Mouse (Mus musculus) forebrain, postnatal 0 days (tissue): ENCODE measurements at regions not wholly inside any gene's neighbourhood (a gene's known extent, or its start where the extent isn't known, plus 50 kb on each side); places are given as distances from the start of the nearest gene placed in this dataset.

Experiments used
- ATAC-seq: fragments of 200-750 bp; cut with Nextera tagmentation; 2 replicates; pipeline ENCODE4 v1.8.0; 2017; ENCODE audit warnings: mild to moderate bottlenecking, moderate library complexity
- DNase-seq: peaks from one replicate; pipeline ENCODE4 v3.0.0-alpha.2; 2015
- H3K27ac ChIP-seq: fragments of 300-500 bp; sonication (generic); 2 replicates; pipeline ENCODE4 v1.5.1; 2014; ENCODE audit warnings: low read depth, mild to moderate bottlenecking, antibody characterized with exemption, low read length, moderate library complexity, mixed read lengths
- H3K27me3 ChIP-seq: fragments of 300-500 bp; sonication (generic); 2 replicates; pipeline ENCODE4 v1.6.1; 2014; ENCODE audit warnings: mild to moderate bottlenecking, low read length, mixed read lengths; ENCODE audit not compliant: insufficient read depth
- H3K36me3 ChIP-seq: fragments of 300-500 bp; sonication (generic); 2 replicates; pipeline ENCODE4 v1.6.1; 2014; ENCODE audit warnings: mild to moderate bottlenecking, moderate library complexity; ENCODE audit not compliant: insufficient read depth
- H3K4me1 ChIP-seq: fragments of 300-500 bp; sonication (generic); 2 replicates; pipeline ENCODE4 v1.6.1; 2014; ENCODE audit warnings: antibody characterized with exemption; ENCODE audit not compliant: insufficient read depth
- H3K4me2 ChIP-seq: fragments of 300-500 bp; sonication (generic); 2 replicates; pipeline ENCODE4 v1.6.1; 2014; ENCODE audit warnings: low read depth, mild to moderate bottlenecking, moderate library complexity
- H3K4me3 ChIP-seq: fragments of 300-500 bp; sonication (generic); 2 replicates; pipeline ENCODE4 v1.5.1; 2014; ENCODE audit warnings: low read depth, low read length, mixed read lengths
- H3K9ac ChIP-seq: fragments of 300-500 bp; sonication (generic); 2 replicates; pipeline ENCODE4 v1.6.1; 2014; ENCODE audit warnings: mild to moderate bottlenecking
- H3K9me3 ChIP-seq: fragments of 300-500 bp; sonication (generic); 2 replicates; pipeline ENCODE4 v1.6.1; 2016; ENCODE audit warnings: low read length
- CTCF ChIP-seq: sonication (generic); IDR thresholded peaks from 2 replicates; pipeline ENCODE4 v1.5.1; 2016; ENCODE audit warnings: antibody characterized with exemption, control low read depth, low read depth
- WGBS: fragments of 180-500 bp; shearing (Covaris S2); extraction: QIAGEN DNeasy Blood & Tissue Kit; methylation state at CpG from one replicate; pipeline ENCODE4 v1.1.7; 2014; 5-methylcytosine and 5-hydroxymethylcytosine counted together

DNA sequence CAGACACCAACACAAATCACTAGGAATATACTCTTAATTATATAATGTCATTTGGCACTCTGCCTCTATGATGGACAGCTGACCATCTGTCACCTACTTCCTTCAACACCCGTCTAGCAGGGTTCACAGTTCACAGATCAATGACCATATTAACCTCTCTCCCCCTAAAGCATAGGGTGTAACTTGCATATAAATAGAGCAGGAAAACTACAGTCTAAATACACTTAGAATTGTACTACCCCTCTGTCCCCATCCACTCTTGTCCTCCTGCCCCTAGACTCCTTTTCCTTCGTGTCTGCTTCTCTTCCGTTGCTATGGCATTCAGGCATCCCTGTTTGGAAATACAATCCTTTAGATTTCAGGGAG, 181.6 kb downstream of the Atp6ap1l start:
- WGBS: 52% methylated on average over 3 of the region's 3 CpGs
- no peak for DNase-seq
- Histone ChIP-seq H3K36me3 (no peaks in the 10 kb centered on the region), H3K4me2 (no peak overlapping the region), H3K9me3 (no peaks in the 10 kb centered on the region), H3K4me1 (peaks cover 4% of the 10 kb centered on the region; the same call in 1 of the 2 replicates), H3K4me3 (no peak overlapping the region), H3K27me3 (no peaks in the 10 kb centered on the region), H3K9ac (no peak overlapping the region), H3K27ac (no peak overlapping the region)
- no peak for ATAC-seq
- TF ChIP-seq CTCF: no peak

DNA sequence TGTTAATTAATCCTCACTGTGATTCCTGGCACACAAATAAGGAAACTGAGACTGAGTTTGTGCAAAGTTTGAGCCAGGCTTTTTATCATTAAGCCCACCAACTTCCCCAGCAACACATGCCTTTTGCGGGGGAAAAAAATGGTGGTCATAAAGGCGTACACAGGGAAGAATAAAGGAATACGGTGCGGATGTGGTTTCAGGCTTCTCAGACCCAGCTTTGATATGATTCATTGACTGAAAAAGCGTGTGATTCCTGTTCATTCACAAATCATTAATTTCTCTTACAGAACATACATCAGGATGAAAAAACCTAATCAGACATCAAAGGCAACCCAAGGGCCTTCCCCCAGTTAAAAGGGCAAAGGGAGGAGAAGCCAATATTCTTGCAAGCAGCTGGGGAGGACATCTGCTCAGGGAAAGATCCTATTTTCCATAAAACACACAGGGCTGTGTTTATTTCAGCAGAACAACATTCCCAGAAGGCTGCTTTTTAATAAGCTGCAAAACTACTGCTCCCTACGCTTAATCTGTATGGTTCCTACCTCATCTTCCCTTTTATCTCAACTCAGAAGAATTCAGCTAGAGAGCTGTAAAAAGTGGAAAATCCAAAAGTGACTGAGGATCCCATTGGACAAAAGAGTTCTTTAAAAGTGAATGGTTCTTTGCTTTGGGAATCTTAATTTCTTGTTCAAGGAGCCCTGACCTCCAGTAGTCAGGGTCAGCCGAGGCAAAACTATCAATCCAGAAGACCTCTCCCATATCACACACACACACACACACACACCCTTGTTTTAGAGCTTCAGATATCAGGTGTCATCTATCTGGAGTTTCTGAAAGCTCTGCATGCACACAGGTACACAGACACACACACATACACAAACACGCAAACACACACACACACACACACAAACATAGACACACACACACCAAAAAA, 182.3 kb downstream of the Atp6ap1l start:
- Histone ChIP-seq H3K27me3 (no peaks in the 10 kb centered on the region), H3K27ac (no peak overlapping the region), H3K9ac (no peak overlapping the region), H3K36me3 (no peaks in the 10 kb centered on the region), H3K4me2 (no peak overlapping the region), H3K9me3 (no peaks in the 10 kb centered on the region), H3K4me1 (peaks cover 4% of the 10 kb centered on the region; the same call in 1 of the 2 replicates), H3K4me3 (no peak overlapping the region)
- 67% methylated on average over 8 of the region's 8 CpGs for WGBS
- no peak; the same call in 1 of the 2 replicates for ATAC-seq
- no peak for TF ChIP-seq CTCF
- DNase-seq: no peak

DNA sequence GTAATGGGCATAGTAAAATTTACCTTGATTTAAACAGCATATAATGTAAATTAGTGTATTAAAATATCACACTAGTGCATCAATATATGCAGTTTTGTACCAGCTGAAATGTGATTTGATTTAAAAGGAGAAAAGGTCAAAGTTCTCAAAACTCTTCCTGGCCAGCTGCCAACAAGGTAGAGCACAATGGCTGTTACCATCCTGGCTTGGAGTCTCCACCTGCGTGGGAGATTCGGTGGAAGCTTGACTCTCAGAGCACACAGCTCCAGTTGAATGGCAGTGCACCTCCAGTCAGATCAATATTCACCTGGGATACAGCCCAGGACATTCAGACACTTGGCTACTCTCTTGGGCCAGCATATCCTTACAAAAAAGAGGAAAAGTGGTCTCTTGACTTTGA, 220.8 kb downstream of the Atp6ap1l start:
- Histone ChIP-seq H3K4me3 (no peak overlapping the region), H3K9me3 (no peaks in the 10 kb centered on the region), H3K4me2 (no peak overlapping the region), H3K4me1 (no peaks in the 10 kb centered on the region), H3K9ac (no peak overlapping the region), H3K27ac (no peak overlapping the region), H3K27me3 (no peaks in the 10 kb centered on the region), H3K36me3 (no peaks in the 10 kb centered on the region)
- ATAC-seq (no peak), DNase-seq (no peak)
- TF ChIP-seq CTCF: no peak
- WGBS: 85% methylated on average over 2 of the region's 2 CpGs

DNA sequence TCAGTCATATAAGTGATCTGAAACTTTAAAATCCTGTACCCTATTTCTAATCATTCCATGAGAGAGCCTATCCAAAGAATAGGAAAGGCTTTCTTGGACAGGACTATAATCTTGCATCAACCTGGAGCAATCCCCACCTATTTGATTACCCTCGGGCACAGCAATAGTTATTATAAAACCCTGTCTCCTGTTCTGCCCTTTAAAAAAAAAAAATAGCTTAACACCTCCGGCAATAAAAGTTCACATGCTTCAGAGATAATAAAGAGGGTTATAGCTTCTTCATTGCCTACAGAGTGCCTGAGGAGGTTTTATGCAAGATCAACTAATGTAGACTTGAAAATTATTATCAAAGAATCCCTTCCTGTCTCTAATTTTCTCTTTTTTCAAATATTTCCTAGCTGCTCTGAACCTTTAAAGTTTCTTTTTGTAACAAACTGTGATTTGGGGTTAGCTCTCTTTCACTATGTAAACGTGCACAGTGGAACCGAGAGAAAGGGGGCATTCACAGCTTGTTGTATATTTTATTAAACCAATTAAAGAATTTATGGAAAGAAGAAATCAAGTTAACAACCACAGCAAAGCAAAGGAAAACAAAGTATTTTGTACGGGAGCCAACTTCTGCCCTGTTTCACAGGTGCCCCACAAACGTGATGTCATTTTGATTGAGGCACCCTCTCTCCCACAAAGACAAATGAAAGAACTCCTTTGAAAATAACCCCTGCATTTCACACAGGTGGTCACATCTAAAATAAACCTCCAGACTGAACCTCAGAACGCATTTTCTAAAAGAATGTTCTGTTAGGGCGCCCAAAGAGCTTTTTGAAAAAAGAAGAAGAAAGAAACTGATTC, 225.8 kb downstream of the Atp6ap1l start:
- ATAC-seq (no peak), DNase-seq (no peak)
- H3K4me1 ChIP-seq: no peaks in the 10 kb centered on the region
- H3K36me3 ChIP-seq: no peaks in the 10 kb centered on the region
- H3K4me2 ChIP-seq: no peak overlapping the region
- TF ChIP-seq CTCF: no peak
- no peak overlapping the region for H3K4me3 ChIP-seq
- H3K9ac ChIP-seq: no peak overlapping the region
- H3K27me3 ChIP-seq: no peaks in the 10 kb centered on the region
- no peak overlapping the region for H3K27ac ChIP-seq
- H3K9me3 ChIP-seq: no peaks in the 10 kb centered on the region
- WGBS: 26% methylated on average over 8 of the region's 8 CpGs

DNA sequence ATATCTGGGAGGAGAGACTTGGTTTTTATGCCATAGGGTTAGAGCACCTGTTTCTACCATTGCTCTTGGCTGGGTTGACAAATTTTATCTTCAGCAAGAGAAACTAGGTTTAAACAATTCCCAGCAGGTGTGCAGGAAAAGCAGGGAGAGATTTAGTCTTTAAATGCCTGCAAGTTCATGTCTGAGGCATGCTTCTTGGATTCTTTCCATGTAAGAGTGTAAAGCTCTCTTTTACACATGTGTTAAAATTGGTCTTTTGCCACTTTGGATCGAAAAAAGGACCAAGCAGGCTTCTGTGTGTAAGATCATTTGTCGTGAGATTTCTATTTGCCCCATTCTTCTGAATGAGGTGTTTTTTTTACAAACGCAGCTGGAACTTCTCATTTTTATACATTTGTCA, 231.3 kb downstream of the Atp6ap1l start:
- Histone ChIP-seq H3K36me3 (no peaks in the 10 kb centered on the region), H3K4me2 (no peak overlapping the region), H3K27me3 (no peaks in the 10 kb centered on the region), H3K9ac (no peak overlapping the region), H3K4me3 (no peak overlapping the region), H3K4me1 (no peaks in the 10 kb centered on the region), H3K27ac (no peak overlapping the region), H3K9me3 (no peaks in the 10 kb centered on the region)
- no peak for TF ChIP-seq CTCF
- no peak for ATAC-seq
- 65% methylated on average over 3 of the region's 3 CpGs for WGBS
- DNase-seq: no peak

DNA sequence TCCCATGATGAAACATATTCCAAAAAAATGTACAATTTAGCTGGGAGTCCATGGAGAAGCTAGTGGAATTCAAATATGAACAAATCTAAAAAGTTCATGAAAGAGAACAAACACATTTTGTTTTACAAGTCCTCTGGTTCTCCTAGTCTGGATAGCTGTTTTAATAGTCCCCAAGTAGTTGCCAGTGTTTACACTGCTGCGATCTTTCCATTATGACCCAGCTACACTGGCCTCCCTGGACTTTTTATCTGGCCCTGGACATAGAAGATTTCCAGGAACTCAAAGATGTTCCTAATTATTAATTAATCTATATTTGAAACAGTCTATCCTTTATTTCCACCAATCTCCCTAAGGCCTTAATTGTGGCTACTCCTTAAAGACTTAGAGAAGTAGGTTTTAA, 232.1 kb downstream of the Atp6ap1l start:
- Histone ChIP-seq H3K4me3 (no peak overlapping the region), H3K4me1 (no peaks in the 10 kb centered on the region), H3K36me3 (no peaks in the 10 kb centered on the region), H3K27me3 (no peaks in the 10 kb centered on the region), H3K4me2 (no peak overlapping the region), H3K27ac (no peak overlapping the region), H3K9ac (no peak overlapping the region), H3K9me3 (no peaks in the 10 kb centered on the region)
- no peak for TF ChIP-seq CTCF
- DNase-seq (no peak), ATAC-seq (no peak)
- WGBS: 98% methylated on average over 1 of the region's 1 CpGs

DNA sequence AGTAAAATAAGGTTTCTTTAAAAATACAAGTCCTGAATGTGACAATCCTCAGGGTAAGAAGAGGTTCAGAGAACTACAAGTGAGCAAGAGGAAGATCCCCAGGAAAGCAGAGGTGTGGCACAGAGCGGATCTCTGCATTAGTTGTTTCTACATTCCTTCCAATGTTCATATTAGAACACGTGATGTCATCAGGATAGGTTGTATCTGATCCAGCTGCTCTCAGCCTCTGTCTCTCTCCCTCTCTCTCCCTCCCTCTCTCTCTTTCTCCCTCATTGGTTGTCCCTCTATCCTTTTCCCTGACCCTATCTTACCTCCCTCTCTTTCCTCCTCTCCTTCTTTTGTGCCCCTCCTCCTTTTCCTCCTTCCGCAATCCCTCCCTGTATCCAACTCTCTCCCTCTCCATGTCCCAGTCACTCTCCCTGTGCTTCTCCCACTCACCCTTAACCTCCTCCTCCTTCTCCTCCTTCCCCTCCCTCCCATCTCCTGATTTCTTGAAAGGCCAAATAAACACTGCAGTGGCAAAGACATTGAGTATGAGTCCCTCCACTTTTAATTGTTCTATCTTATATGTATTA, 243.5 kb downstream of the Atp6ap1l start:
- ATAC-seq: no peak
- no peak for TF ChIP-seq CTCF
- Histone ChIP-seq H3K9me3 (no peaks in the 10 kb centered on the region), H3K9ac (no peak overlapping the region), H3K27me3 (no peaks in the 10 kb centered on the region), H3K27ac (no peak overlapping the region), H3K4me3 (no peak overlapping the region), H3K4me2 (no peak overlapping the region), H3K36me3 (no peaks in the 10 kb centered on the region), H3K4me1 (no peaks in the 10 kb centered on the region)
- DNase-seq: no peak
- WGBS: 86% methylated on average over 3 of the region's 3 CpGs
